Mouse (Mus musculus): Measurements from ENCODE around the gene Arhgap15. TPM values are rescaled to one million over a fixed set of nuclear protein-coding genes. Genes with fewer than 3 reads are reported as not detected.

Arhgap15 gene
- polyA plus RNA-seq, 1 experiment from 2014 or later = 1.1 TPM

DNA sequence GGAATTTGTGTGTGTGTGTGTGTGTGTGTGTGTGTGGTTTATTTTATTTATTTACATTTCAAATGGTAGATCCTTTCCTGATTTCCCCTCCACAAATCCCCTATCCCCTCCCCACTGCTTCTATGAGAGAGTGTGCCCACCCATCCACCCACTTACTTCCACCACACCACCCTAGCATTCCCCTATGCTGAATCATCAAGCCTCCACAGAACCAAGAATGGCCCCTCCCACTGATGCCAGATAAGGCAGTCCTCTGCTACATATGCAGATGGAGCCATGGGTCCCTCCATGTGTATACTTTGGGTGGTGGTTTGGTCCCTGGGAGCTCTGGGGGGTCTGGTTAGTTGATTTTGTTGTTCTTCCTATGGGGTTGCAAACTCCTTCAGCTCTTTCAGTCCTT is 210.6 kb downstream of the Arhgap15 start:
- Histone ChIP-seq H3K27ac (no peak overlapping the region), H3K4me1 (no peaks in the 10 kb centered on the region), H3K27me3 (no peaks in the 10 kb centered on the region), H3K9ac (no peak overlapping the region), H3K4me3 (replicated peaks) (no peak overlapping the region), H3K9me3 (replicated peaks) (no peaks in the 10 kb centered on the region), H3K4me2 (no peak overlapping the region), H3K36me3 (no peaks in the 10 kb centered on the region)
- no peak for ATAC-seq (replicated peaks; ENCODE audit: low FRiP score)

- ATAC-seq (replicated peaks; ENCODE audit: low FRiP score) = no peak
- Histone ChIP-seq H3K4me2 (no peak overlapping the region), H3K9ac (no peak overlapping the region), H3K36me3 (no peaks in the 10 kb centered on the region), H3K9me3 (replicated peaks) (no peaks in the 10 kb centered on the region), H3K27ac (no peak overlapping the region), H3K4me3 (replicated peaks) (no peak overlapping the region), H3K27me3 (no peaks in the 10 kb centered on the region), H3K4me1 (no peaks in the 10 kb centered on the region)
- WGBS = 26% methylated on average over 5 of the region's 5 CpGs
These were observed 213.8 kb downstream of the Arhgap15 start for GRCm38 (mm10) chr2:43962466-43962865.

- no peak overlapping the region for H3K4me2 ChIP-seq
- no peaks in the 10 kb centered on the region for H3K36me3 ChIP-seq
- H3K27ac ChIP-seq = no peak overlapping the region
- ATAC-seq (replicated peaks; ENCODE audit: low FRiP score) = no peak
- no peaks in the 10 kb centered on the region for H3K9me3 ChIP-seq (replicated peaks)
- no peaks in the 10 kb centered on the region for H3K27me3 ChIP-seq
- H3K4me3 ChIP-seq (replicated peaks) = no peak overlapping the region
- no peaks in the 10 kb centered on the region for H3K4me1 ChIP-seq
- WGBS = 51% methylated on average over 4 of the region's 4 CpGs
- H3K9ac ChIP-seq = no peak overlapping the region
These were observed 220.0 kb downstream of the Arhgap15 start for GRCm38 (mm10) chr2:43968581-43968980.

DNA sequence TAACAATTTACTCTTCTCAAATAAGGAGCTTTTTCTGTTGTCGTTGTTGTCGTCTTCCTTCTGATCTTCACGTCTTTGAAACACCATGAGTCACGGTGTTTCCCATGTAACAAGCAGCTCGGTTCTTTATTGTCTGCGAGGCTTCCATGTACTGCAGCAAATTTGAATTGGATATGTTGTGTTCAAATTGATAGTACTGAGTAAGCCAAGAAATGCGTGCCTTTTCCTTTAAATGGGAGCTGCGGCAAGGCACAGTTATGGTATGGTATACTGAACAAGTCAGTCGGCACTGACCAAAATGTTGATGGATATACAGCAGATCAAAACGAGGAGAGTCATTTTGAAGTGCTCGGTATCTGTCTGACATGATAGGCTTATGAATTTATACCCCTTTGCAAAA is 229.1 kb downstream of the Arhgap15 start:
- H3K4me2 ChIP-seq = no peak overlapping the region
- H3K27ac ChIP-seq = no peak overlapping the region
- H3K9me3 ChIP-seq (replicated peaks) = no peaks in the 10 kb centered on the region
- H3K27me3 ChIP-seq = no peaks in the 10 kb centered on the region
- H3K36me3 ChIP-seq = no peaks in the 10 kb centered on the region
- H3K9ac ChIP-seq = no peak overlapping the region
- 87% methylated on average over 11 of the region's 11 CpGs for WGBS
- H3K4me3 ChIP-seq (replicated peaks) = no peak overlapping the region
- no peak for ATAC-seq (replicated peaks; ENCODE audit: low FRiP score)
- H3K4me1 ChIP-seq = no peaks in the 10 kb centered on the region

- H3K4me3 ChIP-seq (replicated peaks) = no peak overlapping the region
- no peak overlapping the region for H3K4me2 ChIP-seq
- 89% methylated on average over 13 of the region's 13 CpGs for WGBS
- no peaks in the 10 kb centered on the region for H3K36me3 ChIP-seq
- H3K9me3 ChIP-seq (replicated peaks) = no peaks in the 10 kb centered on the region
- ATAC-seq (replicated peaks; ENCODE audit: low FRiP score) = no peak
- H3K27ac ChIP-seq = no peak overlapping the region
- H3K9ac ChIP-seq = no peak overlapping the region
- H3K4me1 ChIP-seq = no peaks in the 10 kb centered on the region
- H3K27me3 ChIP-seq = no peaks in the 10 kb centered on the region
These were observed 229.8 kb downstream of the Arhgap15 start for GRCm38 (mm10) chr2:43978177-43979013.

DNA sequence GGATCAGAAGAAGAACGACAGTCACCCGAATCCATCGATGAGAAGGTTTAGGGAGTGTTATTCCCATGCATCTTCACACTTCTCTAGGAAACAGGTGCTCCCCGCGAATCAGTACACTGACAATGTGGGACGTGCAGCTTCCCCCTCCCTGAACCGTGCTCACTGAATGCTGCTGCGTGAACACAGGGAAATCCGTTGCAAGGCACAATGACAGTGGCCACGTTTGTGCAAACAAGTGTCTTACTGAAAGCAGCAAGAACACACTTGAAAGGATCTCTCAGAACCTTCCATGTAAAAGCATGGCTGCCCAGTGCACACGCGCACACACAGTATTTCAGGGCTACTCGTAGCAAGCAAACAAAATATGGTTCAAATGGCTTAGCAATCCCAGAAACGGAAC is 237.4 kb downstream of the Arhgap15 start:
- no peak for ATAC-seq (replicated peaks; ENCODE audit: low FRiP score)
- H3K27ac ChIP-seq = no peak overlapping the region
- no peaks in the 10 kb centered on the region for H3K27me3 ChIP-seq
- H3K4me2 ChIP-seq = no peak overlapping the region
- H3K4me3 ChIP-seq (replicated peaks) = no peak overlapping the region
- no peak overlapping the region for H3K9ac ChIP-seq
- no peaks in the 10 kb centered on the region for H3K36me3 ChIP-seq
- H3K9me3 ChIP-seq (replicated peaks) = no peaks in the 10 kb centered on the region
- no peaks in the 10 kb centered on the region for H3K4me1 ChIP-seq
- WGBS = 81% methylated on average over 14 of the region's 14 CpGs

GRCm38 (mm10) chr2:43987919-43988318 is 239.3 kb downstream of the Arhgap15 start:
- Histone ChIP-seq H3K4me3 (replicated peaks) (no peak overlapping the region), H3K9ac (no peak overlapping the region), H3K4me1 (no peaks in the 10 kb centered on the region), H3K27ac (no peak overlapping the region), H3K9me3 (replicated peaks) (no peaks in the 10 kb centered on the region), H3K27me3 (no peaks in the 10 kb centered on the region), H3K36me3 (no peaks in the 10 kb centered on the region), H3K4me2 (no peak overlapping the region)
- no peak for ATAC-seq (replicated peaks; ENCODE audit: low FRiP score)
- WGBS = 78% methylated on average over 3 of the region's 3 CpGs

DNA sequence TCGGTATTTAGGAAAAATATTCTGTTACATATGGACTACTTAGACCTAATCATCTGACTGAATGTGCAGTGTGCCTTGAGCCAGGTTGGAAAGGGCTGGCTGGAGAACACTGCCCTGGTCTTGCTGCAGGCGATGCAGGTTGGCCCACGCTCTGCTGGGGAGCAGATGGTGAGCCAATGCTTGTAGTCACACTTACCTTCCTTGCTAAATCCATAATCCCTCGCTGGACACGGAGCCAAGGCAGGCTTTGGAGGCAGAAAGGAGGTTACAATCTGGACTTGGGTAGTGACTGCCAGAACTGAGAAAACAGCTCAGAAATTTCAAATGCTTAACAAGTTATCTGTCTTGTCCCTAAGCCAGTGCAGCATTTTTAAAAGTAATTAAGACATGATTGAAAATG is 241.2 kb downstream of the Arhgap15 start:
- Histone ChIP-seq H3K36me3 (no peaks in the 10 kb centered on the region), H3K9ac (no peak overlapping the region), H3K4me3 (replicated peaks) (no peak overlapping the region), H3K4me2 (no peak overlapping the region), H3K9me3 (replicated peaks) (no peaks in the 10 kb centered on the region), H3K27me3 (no peaks in the 10 kb centered on the region), H3K27ac (no peak overlapping the region), H3K4me1 (no peaks in the 10 kb centered on the region)
- no peak for ATAC-seq (replicated peaks; ENCODE audit: low FRiP score)
- 73% methylated on average over 5 of the region's 5 CpGs for WGBS

DNA sequence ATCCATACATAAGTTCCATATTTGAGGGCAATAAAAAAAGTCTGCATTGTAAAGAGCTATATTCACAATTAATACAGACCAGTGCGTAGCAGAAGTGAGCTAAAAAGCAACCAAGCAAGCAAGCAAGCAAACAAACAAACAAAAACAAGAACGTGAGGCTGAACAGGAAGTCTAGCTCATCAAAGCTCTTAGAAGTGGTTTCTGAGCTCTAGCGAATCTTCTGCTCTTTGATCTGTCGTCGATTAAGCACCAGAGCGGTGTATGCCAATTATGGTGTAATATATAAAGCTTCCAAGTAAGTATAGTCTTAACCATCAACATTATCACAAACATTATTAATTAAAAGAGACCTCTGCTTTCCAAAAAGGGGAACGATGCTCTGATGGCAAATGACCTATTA is 243.9 kb downstream of the Arhgap15 start:
- Histone ChIP-seq H3K4me2 (no peak overlapping the region), H3K4me3 (replicated peaks) (no peak overlapping the region), H3K36me3 (no peaks in the 10 kb centered on the region), H3K4me1 (no peaks in the 10 kb centered on the region), H3K27ac (no peak overlapping the region), H3K27me3 (no peaks in the 10 kb centered on the region), H3K9me3 (replicated peaks) (no peaks in the 10 kb centered on the region), H3K9ac (no peak overlapping the region)
- WGBS = 84% methylated on average over 7 of the region's 7 CpGs
- no peak for ATAC-seq (replicated peaks; ENCODE audit: low FRiP score)

- Histone ChIP-seq H3K27ac (no peak overlapping the region), H3K27me3 (no peaks in the 10 kb centered on the region), H3K9me3 (replicated peaks) (no peaks in the 10 kb centered on the region), H3K4me3 (replicated peaks) (no peak overlapping the region), H3K4me2 (no peak overlapping the region), H3K9ac (no peak overlapping the region), H3K36me3 (no peaks in the 10 kb centered on the region), H3K4me1 (no peaks in the 10 kb centered on the region)
- 97% methylated on average over 1 of the region's 1 CpGs for WGBS
- ATAC-seq (replicated peaks; ENCODE audit: low FRiP score) = no peak
These were observed 253.8 kb downstream of the Arhgap15 start for GRCm38 (mm10) chr2:44002454-44002853.

- ATAC-seq (replicated peaks; ENCODE audit: low FRiP score) = 0 out of 2 replicates have a peak, but pooled peaks have one; percentile 58
- Histone ChIP-seq H3K36me3 (no peaks in the 10 kb centered on the region), H3K9ac (no peak overlapping the region), H3K4me1 (no peaks in the 10 kb centered on the region), H3K27ac (no peak overlapping the region), H3K27me3 (no peaks in the 10 kb centered on the region), H3K4me2 (no peak overlapping the region), H3K4me3 (replicated peaks) (no peak overlapping the region), H3K9me3 (replicated peaks) (no peaks in the 10 kb centered on the region)
- WGBS = 40% methylated on average over 1 of the region's 1 CpGs
These were observed 261.6 kb downstream of the Arhgap15 start for GRCm38 (mm10) chr2:44010249-44010648.

- H3K4me1 ChIP-seq = no peaks in the 10 kb centered on the region
- H3K9me3 ChIP-seq (replicated peaks) = no peaks in the 10 kb centered on the region
- ATAC-seq (replicated peaks; ENCODE audit: low FRiP score) = no peak
- no peak overlapping the region for H3K9ac ChIP-seq
- H3K27ac ChIP-seq = no peak overlapping the region
- WGBS = 90% methylated on average over 5 of the region's 5 CpGs
- no peaks in the 10 kb centered on the region for H3K27me3 ChIP-seq
- H3K4me2 ChIP-seq = no peak overlapping the region
- no peaks in the 10 kb centered on the region for H3K36me3 ChIP-seq
- no peak overlapping the region for H3K4me3 ChIP-seq (replicated peaks)
These were observed 264.8 kb downstream of the Arhgap15 start for GRCm38 (mm10) chr2:44013388-44013787.

DNA sequence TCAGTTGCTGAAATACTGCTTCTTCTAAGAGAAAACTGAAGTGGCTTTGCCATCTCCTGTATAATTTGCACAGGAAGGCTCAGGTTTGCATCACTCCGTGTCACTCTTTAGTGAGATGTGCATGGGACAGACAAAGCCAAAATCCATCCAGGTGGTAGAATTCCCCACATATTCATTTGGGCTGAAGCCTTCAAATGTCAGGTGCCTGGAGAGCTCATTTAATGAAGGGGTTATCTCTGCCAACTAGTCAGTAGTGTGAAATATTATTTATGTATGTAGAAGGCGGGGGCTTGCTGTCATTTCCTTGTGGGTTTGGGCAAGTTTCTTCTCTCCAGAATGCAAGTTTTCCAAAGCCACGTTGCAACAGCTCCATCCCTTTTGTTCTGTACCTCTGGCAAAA is 268.1 kb downstream of the Arhgap15 start:
- Histone ChIP-seq H3K27me3 (no peaks in the 10 kb centered on the region), H3K36me3 (no peaks in the 10 kb centered on the region), H3K4me3 (replicated peaks) (no peak overlapping the region), H3K4me1 (no peaks in the 10 kb centered on the region), H3K9me3 (replicated peaks) (no peaks in the 10 kb centered on the region), H3K27ac (no peak overlapping the region), H3K4me2 (no peak overlapping the region), H3K9ac (no peak overlapping the region)
- WGBS = 84% methylated on average over 3 of the region's 3 CpGs
- ATAC-seq (replicated peaks; ENCODE audit: low FRiP score) = no peak
